Mouse (Mus musculus) forebrain, embryonic 16.5 days (tissue): ENCODE measurements around the gene Ccl17. TPM values are rescaled to one million over a fixed set of nuclear protein-coding genes. Genes with fewer than 3 reads are reported as not detected.

Experiments used
- ATAC-seq: fragments of 200-750 bp; cut with Nextera tagmentation; 2 replicates; pipeline ENCODE4 v1.8.0; 2017; ENCODE audit warnings: mild to moderate bottlenecking, moderate library complexity
- H3K27ac ChIP-seq: fragments of 300-500 bp; sonication (generic); 2 replicates; pipeline ENCODE4 v1.5.1; 2014; ENCODE audit warnings: low read length, control low read depth
- H3K27me3 ChIP-seq: fragments of 300-500 bp; sonication (generic); replicated peaks from 2 replicates; pipeline ENCODE4 v1.6.1; 2014; ENCODE audit warnings: low read length; ENCODE audit not compliant: control insufficient read depth, insufficient read depth
- H3K36me3 ChIP-seq: fragments of 300-500 bp; sonication (generic); 2 replicates; pipeline ENCODE4 v1.6.1; 2014; ENCODE audit not compliant: control insufficient read depth, insufficient read depth
- H3K4me1 ChIP-seq: fragments of 300-500 bp; sonication (generic); replicated peaks from 2 replicates; pipeline ENCODE4 v1.6.1; 2014; ENCODE audit warnings: low read length; ENCODE audit not compliant: control insufficient read depth, insufficient read depth
- H3K4me2 ChIP-seq: fragments of 300-500 bp; sonication (generic); 2 replicates; pipeline ENCODE4 v1.6.1; 2014; ENCODE audit warnings: mild to moderate bottlenecking, low read length, control low read depth
- H3K4me3 ChIP-seq: fragments of 300-500 bp; sonication (generic); replicated peaks from 2 replicates; pipeline ENCODE4 v1.5.1; 2014; ENCODE audit warnings: mild to moderate bottlenecking, low read length, control low read depth
- H3K9ac ChIP-seq: fragments of 300-500 bp; sonication (generic); replicated peaks from 2 replicates; pipeline ENCODE4 v1.6.1; 2014; ENCODE audit warnings: low read depth, low read length, control low read depth
- H3K9me3 ChIP-seq: fragments of 300-500 bp; sonication (generic); 2 replicates; pipeline ENCODE4 v1.6.1; 2016; ENCODE audit warnings: low read length; ENCODE audit not compliant: control insufficient read depth
- WGBS: fragments of 180-500 bp; shearing (Covaris S2); extraction: QIAGEN DNeasy Blood & Tissue Kit; methylation state at CpG from one replicate; pipeline ENCODE4 v1.1.7; 2014; 5-methylcytosine and 5-hydroxymethylcytosine counted together
- polyA plus RNA-seq: library from polyadenylated mRNA; unstranded; fragments of >200 nt; fragmentation: Nextera tagmentation; extraction: Ambion mirVana; gene quantifications from 2 replicates; pipeline ENCODE4 v1.2.1, GENCODE M21; 2015

Gene Ccl17
- polyA plus RNA-seq, 1 experiment from 2014 or later = 0.77 TPM

DNA sequence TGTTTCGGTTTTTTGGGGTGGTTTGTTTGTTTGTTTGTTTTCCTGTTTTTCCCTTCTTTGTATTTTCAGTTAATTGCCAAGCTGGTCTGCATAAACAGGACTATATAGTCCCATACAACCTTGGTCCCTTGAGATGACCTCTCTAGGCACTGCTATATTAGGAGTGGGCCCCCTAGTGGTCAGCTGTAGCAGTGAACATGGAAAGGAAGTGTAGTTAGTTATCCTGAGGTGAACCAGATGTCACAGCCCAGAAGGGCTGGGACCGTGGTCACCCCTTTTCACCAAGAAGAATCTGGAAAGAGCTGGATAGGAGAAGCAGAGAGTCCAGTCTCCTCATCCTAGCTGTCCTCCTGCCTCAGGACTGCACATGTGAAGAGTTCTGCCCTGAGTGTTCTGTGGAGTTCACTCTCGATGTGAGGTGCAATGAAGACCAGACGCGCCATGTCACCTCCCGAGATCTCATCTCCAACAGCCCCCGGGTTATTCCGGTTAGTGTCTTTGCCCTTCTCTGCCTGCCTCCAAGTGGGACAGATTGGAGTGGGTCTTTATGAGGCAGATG, 51.2 kb downstream of the Ccl17 start:
- no peak overlapping the region for H3K4me2 ChIP-seq
- H3K36me3 ChIP-seq = peaks cover 19% of the 10 kb centered on the region
- no peak overlapping the region for H3K4me3 ChIP-seq
- WGBS = 79% methylated on average over 8 of the region's 8 CpGs
- H3K9ac ChIP-seq = no peak overlapping the region
- no peak overlapping the region for H3K27ac ChIP-seq
- ATAC-seq = no peak
- no peaks in the 10 kb centered on the region for H3K9me3 ChIP-seq
- peaks cover 14% of the 10 kb centered on the region for H3K4me1 ChIP-seq
- H3K27me3 ChIP-seq = no peaks in the 10 kb centered on the region

Other genes with a start within 250 kb of the Ccl17 start
- gene Rspry1, start 208.5 kb upstream of the Ccl17 start, polyA plus RNA-seq = 50.8 and 54.5 TPM in 2 replicates
- 105 and 115 TPM in 2 replicates for gene Fam192a, start 208.5 kb upstream of the Ccl17 start, polyA plus RNA-seq
- gene Arl2bp, start 143.9 kb upstream of the Ccl17 start, polyA plus RNA-seq = 180 TPM in 2 replicates
- 1.6 and 1.7 TPM in 2 replicates for gene Pllp, start 114.2 kb upstream of the Ccl17 start, polyA plus RNA-seq
- not detected in 2 replicates for gene Ccl22, start 64.9 kb upstream of the Ccl17 start, polyA plus RNA-seq
- gene Cx3cl1, start 38.4 kb upstream of the Ccl17 start, polyA plus RNA-seq = 15.1 and 23.8 TPM in 2 replicates
- 56.8 and 60.7 TPM in 2 replicates for gene Coq9, start 27.9 kb downstream of the Ccl17 start, polyA plus RNA-seq
- gene Ciapin1, start 27.9 kb downstream of the Ccl17 start, polyA plus RNA-seq = 119 and 148 TPM in 2 replicates
- 150 and 153 TPM in 2 replicates for gene Polr2c, start 47.0 kb downstream of the Ccl17 start, polyA plus RNA-seq
- gene Dok4, start 65.9 kb downstream of the Ccl17 start, polyA plus RNA-seq = 75.3 and 81.4 TPM in 2 replicates
- 4.6 and 5.7 TPM in 2 replicates for gene Ccdc102a, start 107.6 kb downstream of the Ccl17 start, polyA plus RNA-seq
- not detected in 2 replicates for gene Adgrg5, start 113.2 kb downstream of the Ccl17 start, polyA plus RNA-seq
- 132 and 152 TPM in 2 replicates for gene Adgrg1, start 164.3 kb downstream of the Ccl17 start, polyA plus RNA-seq
- 0.93 and 1.1 TPM in 2 replicates for gene Adgrg3, start 207.2 kb downstream of the Ccl17 start, polyA plus RNA-seq
- 1.1 and 1.3 TPM in 2 replicates for gene Drc7, start 244.7 kb downstream of the Ccl17 start, polyA plus RNA-seq